Mouse (Mus musculus) limb, embryonic 10.5 days (tissue): ENCODE measurements around the gene Asl. TPM values are rescaled to one million over a fixed set of nuclear protein-coding genes. Genes with fewer than 3 reads are reported as not detected.

Experiments used
- DNase-seq: peaks from one replicate; pipeline ENCODE4 v3.0.0-alpha.2; 2017; ENCODE audit warnings: low spot score
- H3K27ac ChIP-seq: fragments of 300-500 bp; sonication (generic); 2 replicates; pipeline ENCODE4 v1.5.1; 2016; ENCODE audit warnings: mild to moderate bottlenecking
- H3K27me3 ChIP-seq: fragments of 300-500 bp; sonication (generic); 2 replicates; pipeline ENCODE4 v1.6.1; 2016; ENCODE audit warnings: low read depth, mild to moderate bottlenecking; ENCODE audit not compliant: poor library complexity, severe bottlenecking
- H3K36me3 ChIP-seq: fragments of 300-500 bp; sonication (generic); 2 replicates; pipeline ENCODE4 v1.6.1; 2016; ENCODE audit warnings: mild to moderate bottlenecking, moderate library complexity
- H3K4me1 ChIP-seq: fragments of 300-500 bp; sonication (generic); 2 replicates; pipeline ENCODE4 v1.6.1; 2016
- H3K4me3 ChIP-seq: fragments of 300-500 bp; sonication (generic); 2 replicates; pipeline ENCODE4 v1.5.1; 2016; ENCODE audit warnings: mild to moderate bottlenecking, moderate library complexity
- H3K9me3 ChIP-seq: fragments of 300-500 bp; sonication (generic); replicated peaks from 2 replicates; pipeline ENCODE4 v1.6.1; 2016; ENCODE audit warnings: mild to moderate bottlenecking
- WGBS: fragments of 180-500 bp; shearing (Covaris S2); methylation state at CpG from one replicate; pipeline ENCODE4 v1.1.7; 2016; 5-methylcytosine and 5-hydroxymethylcytosine counted together
- polyA plus RNA-seq: library from polyadenylated mRNA; unstranded; fragments of >200 nt; fragmentation: Nextera tagmentation; extraction: Ambion mirVana; gene quantifications from 2 replicates; pipeline ENCODE4 v1.2.1, GENCODE M21; 2016

Asl gene
- polyA plus RNA-seq: 26.1 and 27.5 TPM in 2 replicates

GRCm38 (mm10) chr5:130029142-130029897 is at the start of gene Asl, which contains the start of gene Crcp:
Gene Asl, minus strand, starts transcription at chr5:130029247.
Gene Crcp, plus strand, starts transcription at chr5:130029290.
- DNase-seq: peak; percentile 87
- peaks cover 12% of the 10 kb centered on the region for H3K4me1 ChIP-seq
- H3K9me3 ChIP-seq: no peaks in the 10 kb centered on the region
- H3K36me3 ChIP-seq: peaks cover 9% of the 10 kb centered on the region; the same call in 1 of the 2 replicates
- no peaks in the 10 kb centered on the region for H3K27me3 ChIP-seq
- WGBS: 2% methylated on average over 51 of the region's 51 CpGs
- H3K27ac ChIP-seq: peak within 1 kb of the TSS; percentile 93
- peak within 1 kb of the TSS; percentile 74 for H3K4me3 ChIP-seq

DNA sequence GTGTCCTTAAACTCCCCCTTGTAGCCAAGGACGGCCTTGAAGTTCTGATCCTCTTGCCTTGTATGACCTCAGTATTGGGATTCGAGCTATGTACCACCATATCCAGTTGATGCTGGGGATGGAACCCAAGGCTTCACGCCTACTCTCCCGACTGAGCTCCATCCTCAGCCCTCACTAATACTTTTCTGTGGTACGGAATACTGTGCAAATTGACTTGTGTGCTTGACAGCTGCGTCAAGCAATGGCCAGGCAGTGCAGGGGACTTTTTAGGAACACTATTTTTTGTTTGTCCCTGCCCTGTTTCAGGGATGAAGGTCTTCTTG is 49.7 kb upstream of the Asl start:
- Histone ChIP-seq H3K4me3 (peak overlapping the region; percentile 78), H3K27me3 (peaks cover 6% of the 10 kb centered on the region; the same call in 1 of the 2 replicates), H3K27ac (peak overlapping the region; percentile 97), H3K36me3 (peaks cover 28% of the 10 kb centered on the region), H3K9me3 (0 out of 2 replicates have a peak, but pooled peaks cover 2% of the 10 kb centered on the region), H3K4me1 (peaks cover 19% of the 10 kb centered on the region)
- WGBS: 49% methylated on average over 6 of the region's 6 CpGs
- no peak for DNase-seq

- Histone ChIP-seq H3K4me1 (peaks cover 19% of the 10 kb centered on the region), H3K4me3 (peak overlapping the region; percentile 78; the same call in 1 of the 2 replicates), H3K27ac (no peak overlapping the region), H3K9me3 (0 out of 2 replicates have a peak, but pooled peaks cover 2% of the 10 kb centered on the region), H3K36me3 (peaks cover 23% of the 10 kb centered on the region), H3K27me3 (peaks cover 6% of the 10 kb centered on the region; the same call in 1 of the 2 replicates)
- 84% methylated on average over 9 of the region's 9 CpGs for WGBS
- no peak for DNase-seq
Measured at GRCm38 (mm10) chr5:130078096-130078833, 49.2 kb upstream of the Asl start.

- no peak for DNase-seq
- H3K27ac ChIP-seq: no peak overlapping the region
- WGBS: 62% methylated on average over 6 of the region's 6 CpGs
Measured at GRCm38 (mm10) chr5:130076396-130076795, 47.3 kb upstream of the Asl start.

GRCm38 (mm10) chr5:130074491-130074890 is 45.4 kb upstream of the Asl start:
- H3K27me3 ChIP-seq: peaks cover 6% of the 10 kb centered on the region; the same call in 1 of the 2 replicates
- peaks cover 11% of the 10 kb centered on the region for H3K4me1 ChIP-seq
- H3K4me3 ChIP-seq: no peak overlapping the region
- 80% methylated on average over 6 of the region's 6 CpGs for WGBS
- H3K9me3 ChIP-seq: no peaks in the 10 kb centered on the region
- no peak overlapping the region for H3K27ac ChIP-seq
- no peak for DNase-seq
- no peaks in the 10 kb centered on the region for H3K36me3 ChIP-seq

More at GRCm38 (mm10) chr5:130076396-130076795, 47.3 kb upstream of the Asl start:
- Histone ChIP-seq H3K36me3 (peaks cover 11% of the 10 kb centered on the region), H3K4me1 (peaks cover 19% of the 10 kb centered on the region), H3K27me3 (peaks cover 6% of the 10 kb centered on the region; the same call in 1 of the 2 replicates), H3K4me3 (no peak overlapping the region), H3K9me3 (0 out of 2 replicates have a peak, but pooled peaks cover 1% of the 10 kb centered on the region)

- WGBS: 90% methylated on average over 6 of the region's 6 CpGs
- H3K27me3 ChIP-seq: peaks cover 6% of the 10 kb centered on the region; the same call in 1 of the 2 replicates
- no peak for DNase-seq
Measured at GRCm38 (mm10) chr5:130073026-130073425, 44.0 kb upstream of the Asl start, which contains the start of gene Tpst1. Gene Tpst1, plus strand, starts transcription at chr5:130073326.

DNA sequence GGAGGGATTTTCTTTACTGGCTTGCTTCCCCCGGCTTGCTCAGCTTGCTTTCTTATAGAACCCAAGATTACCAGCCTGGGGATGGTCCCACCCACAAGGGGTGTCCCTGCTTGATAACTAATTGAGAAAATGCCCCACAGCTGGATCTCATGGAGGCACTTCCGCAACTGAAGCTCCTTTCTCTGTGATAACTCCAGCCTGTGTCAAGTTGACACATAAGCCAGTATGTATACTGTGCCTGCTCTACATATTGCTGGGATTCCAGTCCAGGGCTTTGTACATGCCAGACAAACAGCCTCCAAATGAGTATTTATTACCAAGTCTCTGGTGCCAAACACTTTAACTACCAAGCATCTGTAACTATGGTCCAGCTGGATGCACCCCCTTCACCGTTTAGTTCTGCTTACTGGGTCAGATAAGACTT is 38.8 kb upstream of the Asl start:
- no peak overlapping the region for H3K27ac ChIP-seq
- 68% methylated on average over 3 of the region's 3 CpGs for WGBS
- H3K9me3 ChIP-seq: no peaks in the 10 kb centered on the region
- H3K4me3 ChIP-seq: no peak overlapping the region
- no peaks in the 10 kb centered on the region for H3K36me3 ChIP-seq
- DNase-seq: no peak
- no peaks in the 10 kb centered on the region for H3K27me3 ChIP-seq
- H3K4me1 ChIP-seq: no peaks in the 10 kb centered on the region

More at GRCm38 (mm10) chr5:130073026-130073425, 44.0 kb upstream of the Asl start, which contains the start of gene Tpst1:
- Histone ChIP-seq H3K4me1 (no peaks in the 10 kb centered on the region), H3K4me3 (no peak within 1 kb of the TSS), H3K36me3 (no peaks in the 10 kb centered on the region), H3K9me3 (no peaks in the 10 kb centered on the region), H3K27ac (no peak within 1 kb of the TSS)

GRCm38 (mm10) chr5:130065579-130065978 is 36.5 kb upstream of the Asl start:
- Histone ChIP-seq H3K27me3 (no peaks in the 10 kb centered on the region), H3K9me3 (no peaks in the 10 kb centered on the region), H3K36me3 (peaks cover 19% of the 10 kb centered on the region), H3K4me1 (no peaks in the 10 kb centered on the region), H3K27ac (no peak overlapping the region), H3K4me3 (no peak overlapping the region)
- WGBS: 97% methylated on average over 1 of the region's 1 CpGs
- no peak for DNase-seq

GRCm38 (mm10) chr5:130063760-130064159 is 34.7 kb upstream of the Asl start:
- Histone ChIP-seq H3K27me3 (no peaks in the 10 kb centered on the region), H3K9me3 (no peaks in the 10 kb centered on the region), H3K27ac (no peak overlapping the region), H3K4me1 (no peaks in the 10 kb centered on the region), H3K4me3 (no peak overlapping the region), H3K36me3 (peaks cover 37% of the 10 kb centered on the region)
- no peak for DNase-seq
- WGBS: 73% methylated on average over 2 of the region's 2 CpGs

DNA sequence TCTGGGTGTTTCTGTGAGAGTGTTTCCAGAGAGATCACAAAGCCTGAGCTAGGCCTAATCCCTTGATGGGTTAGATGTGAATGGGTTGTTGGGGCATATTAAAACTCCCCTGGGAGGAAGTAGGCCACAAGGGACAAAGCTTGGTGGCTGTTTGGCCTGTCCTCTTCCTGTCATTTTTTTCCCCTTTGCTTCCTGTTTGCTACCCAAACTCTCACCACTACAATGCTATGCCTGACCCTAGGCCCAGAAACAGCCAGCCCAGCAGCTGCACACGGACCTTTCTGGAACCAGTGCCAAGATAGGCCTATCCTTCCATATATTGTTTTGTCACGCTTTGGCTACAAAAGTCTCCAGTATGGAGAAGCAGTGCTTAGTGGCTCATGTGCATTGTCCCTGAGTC is 33.0 kb upstream of the Asl start:
- H3K27me3 ChIP-seq: no peaks in the 10 kb centered on the region
- no peak overlapping the region for H3K4me3 ChIP-seq
- DNase-seq: no peak
- no peaks in the 10 kb centered on the region for H3K9me3 ChIP-seq
- 86% methylated on average over 2 of the region's 2 CpGs for WGBS
- no peak overlapping the region for H3K27ac ChIP-seq
- no peaks in the 10 kb centered on the region for H3K4me1 ChIP-seq
- peaks cover 46% of the 10 kb centered on the region for H3K36me3 ChIP-seq

GRCm38 (mm10) chr5:130060329-130060665 is 31.2 kb upstream of the Asl start:
- no peaks in the 10 kb centered on the region for H3K4me1 ChIP-seq
- H3K27ac ChIP-seq: no peak overlapping the region
- WGBS: 95% methylated on average over 4 of the region's 4 CpGs
- peaks cover 51% of the 10 kb centered on the region for H3K36me3 ChIP-seq
- no peak for DNase-seq
- no peaks in the 10 kb centered on the region for H3K27me3 ChIP-seq
- no peak overlapping the region for H3K4me3 ChIP-seq
- no peaks in the 10 kb centered on the region for H3K9me3 ChIP-seq

- peaks cover 55% of the 10 kb centered on the region for H3K36me3 ChIP-seq
- H3K9me3 ChIP-seq: no peaks in the 10 kb centered on the region
- no peak overlapping the region for H3K27ac ChIP-seq
- no peaks in the 10 kb centered on the region for H3K4me1 ChIP-seq
- no peaks in the 10 kb centered on the region for H3K27me3 ChIP-seq
- 88% methylated on average over 12 of the region's 12 CpGs for WGBS
- no peak for DNase-seq
- H3K4me3 ChIP-seq: no peak overlapping the region
Measured at GRCm38 (mm10) chr5:130059413-130060328, 30.6 kb upstream of the Asl start.
